Mouse (Mus musculus): ENCODE data around the gene Ppara. TPM values are rescaled to one million over a fixed set of nuclear protein-coding genes. Genes with fewer than 3 reads are reported as not detected.

Gene Ppara
- polyA plus RNA-seq, 1 experiment from 2014 or later, result 0.45 TPM

DNA sequence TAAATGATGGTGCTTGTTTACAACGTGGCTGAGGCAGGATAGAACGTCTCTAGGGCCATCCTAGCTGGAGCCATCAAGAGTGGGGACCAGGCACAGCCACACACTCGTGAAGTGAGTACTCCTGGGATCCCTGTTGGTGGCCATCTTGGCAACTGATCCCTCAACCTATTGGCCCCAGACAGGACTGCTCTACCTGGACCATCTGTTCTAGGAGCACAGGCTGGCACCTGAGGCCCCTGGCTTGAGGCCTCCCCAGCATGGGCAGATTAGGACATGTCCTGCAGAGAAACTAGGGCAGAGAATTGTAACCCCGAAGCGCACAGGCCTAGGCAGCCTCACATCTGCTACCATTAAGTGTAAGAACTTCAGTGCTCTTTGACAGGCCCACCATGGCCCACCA, 35.3 kb upstream of the Ppara start:
- Histone ChIP-seq H3K4me1 (peaks cover 24% of the 10 kb centered on the region), H3K27me3 (ENCODE audit: low read depth, poor library complexity, severe bottlenecking) (peaks cover 12% of the 10 kb centered on the region; the same call in 1 of the 2 replicates), H3K36me3 (no peaks in the 10 kb centered on the region), H3K4me3 (no peak overlapping the region), H3K27ac (peak overlapping the region; percentile 67), H3K9me3 (replicated peaks) (no peaks in the 10 kb centered on the region)
- no peak for DNase-seq (ENCODE audit: low spot score)
- 87% methylated on average over 5 of the region's 5 CpGs for WGBS

DNA sequence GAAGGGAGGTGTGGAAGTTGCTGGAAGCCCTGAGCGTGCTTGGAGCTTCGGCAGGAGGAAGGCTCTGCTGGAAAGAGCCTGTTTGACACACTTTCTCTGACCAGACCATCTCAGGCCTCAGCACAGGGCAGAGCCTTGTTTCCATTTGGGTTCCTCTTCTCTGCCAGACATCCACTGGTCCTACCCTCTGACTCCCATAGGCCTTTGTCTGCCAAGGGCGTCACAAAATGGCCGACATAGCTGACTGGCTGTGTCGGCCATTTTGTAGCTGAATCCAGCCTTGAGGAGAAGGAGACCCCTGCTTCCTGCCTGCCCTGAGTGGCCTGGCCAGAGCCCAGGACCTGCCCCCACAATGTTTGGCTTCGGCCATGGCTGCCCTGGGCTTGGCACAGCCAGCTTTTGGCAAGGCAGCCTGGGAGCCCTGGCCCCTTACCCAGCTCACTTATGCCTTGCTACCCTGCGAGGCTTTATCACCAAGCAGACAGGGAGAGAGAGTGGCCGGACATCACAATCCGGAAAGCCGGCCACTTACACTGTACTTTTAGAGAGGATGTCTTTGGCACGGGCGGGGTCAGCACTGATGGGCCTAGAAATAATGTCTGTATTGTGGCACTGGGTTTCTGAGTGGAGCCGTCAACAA, 34.8 kb upstream of the Ppara start:
- Histone ChIP-seq H3K27ac (peak overlapping the region; percentile 67), H3K4me1 (peaks cover 24% of the 10 kb centered on the region), H3K4me3 (no peak overlapping the region), H3K9me3 (replicated peaks) (no peaks in the 10 kb centered on the region), H3K27me3 (ENCODE audit: low read depth, poor library complexity, severe bottlenecking) (peaks cover 12% of the 10 kb centered on the region; the same call in 1 of the 2 replicates), H3K36me3 (no peaks in the 10 kb centered on the region)
- no peak for DNase-seq (ENCODE audit: low spot score)
- WGBS, result 93% methylated on average over 13 of the region's 13 CpGs

DNA sequence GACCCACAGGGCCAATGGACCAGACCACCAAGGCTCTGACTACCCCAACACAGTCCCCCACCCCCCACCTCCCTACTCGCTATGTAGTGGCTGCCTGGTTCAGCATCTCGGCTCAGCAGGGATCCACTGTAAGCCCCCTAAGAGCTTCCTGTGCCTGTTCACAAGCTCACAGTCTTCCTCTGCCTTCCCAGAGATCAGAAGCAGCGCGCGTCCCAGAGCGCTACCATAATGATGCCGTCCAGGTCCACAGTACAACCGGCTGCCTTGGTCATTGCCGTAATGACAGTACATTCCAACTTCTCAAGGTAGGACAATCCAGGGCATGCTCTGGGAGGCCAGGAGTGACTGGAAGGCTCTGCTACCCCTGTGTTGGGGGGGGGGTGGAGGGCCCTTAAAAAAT, 34.1 kb upstream of the Ppara start:
- WGBS, result 79% methylated on average over 9 of the region's 9 CpGs
- no peak overlapping the region for H3K4me3 ChIP-seq
- H3K9me3 ChIP-seq (replicated peaks), result no peaks in the 10 kb centered on the region
- no peak overlapping the region; the same call in 1 of the 2 replicates for H3K27ac ChIP-seq
- peaks cover 24% of the 10 kb centered on the region for H3K4me1 ChIP-seq
- H3K27me3 ChIP-seq (ENCODE audit: low read depth, poor library complexity, severe bottlenecking), result peaks cover 12% of the 10 kb centered on the region; the same call in 1 of the 2 replicates
- DNase-seq (ENCODE audit: low spot score), result no peak
- H3K36me3 ChIP-seq, result no peaks in the 10 kb centered on the region

- WGBS, result 85% methylated on average over 10 of the region's 10 CpGs
- Histone ChIP-seq H3K27me3 (ENCODE audit: low read depth, poor library complexity, severe bottlenecking) (peaks cover 12% of the 10 kb centered on the region; the same call in 1 of the 2 replicates), H3K9me3 (replicated peaks) (no peaks in the 10 kb centered on the region), H3K27ac (no peak overlapping the region), H3K4me1 (peaks cover 30% of the 10 kb centered on the region), H3K36me3 (no peaks in the 10 kb centered on the region), H3K4me3 (no peak overlapping the region)
- no peak for DNase-seq (ENCODE audit: low spot score)
Observed at GRCm38 (mm10) chr15:85701128-85701930, 33.5 kb upstream of the Ppara start.

- Histone ChIP-seq H3K4me1 (peaks cover 30% of the 10 kb centered on the region), H3K9me3 (replicated peaks) (no peaks in the 10 kb centered on the region), H3K4me3 (no peak overlapping the region), H3K36me3 (no peaks in the 10 kb centered on the region), H3K27me3 (ENCODE audit: low read depth, poor library complexity, severe bottlenecking) (peaks cover 12% of the 10 kb centered on the region; the same call in 1 of the 2 replicates), H3K27ac (no peak overlapping the region)
- 85% methylated on average over 13 of the region's 13 CpGs for WGBS
- no peak for DNase-seq (ENCODE audit: low spot score)
Observed at GRCm38 (mm10) chr15:85702411-85702951, 32.3 kb upstream of the Ppara start.

DNA sequence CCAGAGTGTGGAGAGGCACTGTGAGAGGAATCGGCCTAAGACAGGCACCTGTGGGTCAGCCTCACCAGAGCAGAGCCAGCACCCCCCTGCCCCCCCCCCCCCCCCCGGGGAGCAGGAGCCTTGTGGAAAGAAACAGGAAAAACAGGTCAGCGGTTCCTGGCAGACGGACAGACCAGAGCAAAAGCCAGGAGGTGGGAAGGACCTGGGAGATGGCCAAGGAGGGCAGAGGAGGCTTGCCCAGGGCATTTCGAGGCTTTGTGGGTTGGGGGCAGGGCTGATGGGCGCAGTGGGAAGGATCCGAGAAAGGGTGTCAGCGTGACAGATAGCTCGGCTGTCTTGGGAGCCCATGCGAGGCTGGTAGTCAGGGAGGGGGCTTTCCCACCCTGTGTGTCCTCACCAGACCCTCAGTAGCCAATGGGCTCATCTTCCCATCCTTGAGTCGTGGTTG, 31.6 kb upstream of the Ppara start:
- Histone ChIP-seq H3K27me3 (ENCODE audit: low read depth, poor library complexity, severe bottlenecking) (peaks cover 12% of the 10 kb centered on the region; the same call in 1 of the 2 replicates), H3K27ac (no peak overlapping the region), H3K4me3 (no peak overlapping the region), H3K4me1 (peaks cover 30% of the 10 kb centered on the region), H3K9me3 (replicated peaks) (no peaks in the 10 kb centered on the region), H3K36me3 (no peaks in the 10 kb centered on the region)
- 62% methylated on average over 11 of the region's 11 CpGs for WGBS
- no peak for DNase-seq (ENCODE audit: low spot score)

DNA sequence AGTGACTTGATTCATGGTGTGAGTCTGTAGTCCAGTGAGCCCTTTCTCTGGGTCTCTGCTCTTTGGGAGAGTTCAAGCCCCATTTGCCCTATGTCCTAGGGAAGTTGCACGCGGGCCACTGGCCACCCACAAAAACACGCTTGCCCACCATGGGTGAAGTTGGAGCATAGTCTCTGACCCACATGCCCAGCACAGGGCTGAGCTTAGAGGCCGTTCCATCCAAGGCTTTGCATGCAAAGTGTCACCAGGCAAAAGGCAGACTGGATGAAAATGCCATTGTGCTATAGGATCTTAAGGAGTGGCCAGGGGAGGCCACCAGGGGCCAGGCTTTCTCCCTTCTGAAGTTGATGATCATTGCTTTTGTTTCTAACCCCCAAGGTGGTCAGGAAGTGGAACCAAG, 30.9 kb upstream of the Ppara start:
- no peak overlapping the region for H3K27ac ChIP-seq
- H3K9me3 ChIP-seq (replicated peaks), result no peaks in the 10 kb centered on the region
- no peak overlapping the region for H3K4me3 ChIP-seq
- H3K36me3 ChIP-seq, result no peaks in the 10 kb centered on the region
- H3K4me1 ChIP-seq, result peaks cover 30% of the 10 kb centered on the region
- WGBS, result 90% methylated on average over 4 of the region's 4 CpGs
- DNase-seq (ENCODE audit: low spot score), result no peak
- peaks cover 12% of the 10 kb centered on the region; the same call in 1 of the 2 replicates for H3K27me3 ChIP-seq (ENCODE audit: low read depth, poor library complexity, severe bottlenecking)

DNA sequence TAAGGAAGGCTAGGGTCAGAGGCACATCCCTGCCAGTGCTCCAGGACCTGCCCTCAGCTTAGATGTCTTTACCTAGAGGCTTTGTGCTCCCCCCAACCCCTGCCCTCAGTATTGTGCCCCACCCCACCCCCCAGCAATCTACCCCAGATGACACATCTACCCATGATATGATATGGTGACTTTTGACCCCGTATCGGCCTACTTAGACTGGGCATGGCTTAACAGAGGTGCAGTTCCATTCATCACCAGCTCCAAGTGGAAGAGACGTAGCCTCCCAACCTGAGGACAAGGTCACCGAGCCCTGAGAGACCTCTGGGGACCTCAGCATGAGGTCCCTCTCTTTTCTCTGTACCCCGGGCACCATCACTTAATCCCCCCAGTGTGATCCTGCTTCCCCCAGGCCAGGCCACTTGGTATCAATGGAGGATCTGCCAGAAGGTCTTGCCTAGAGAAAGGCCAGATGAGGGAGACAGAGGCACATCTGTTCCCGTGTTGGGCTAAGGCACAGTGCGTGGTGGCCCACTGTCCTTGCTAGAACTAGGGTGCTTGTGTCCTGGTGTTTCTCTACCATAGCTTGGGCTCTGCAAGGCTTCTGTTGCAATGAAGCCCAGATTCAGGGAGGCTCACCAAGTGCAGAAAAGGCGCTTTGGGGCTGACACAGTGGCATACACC, 30.3 kb upstream of the Ppara start:
- Histone ChIP-seq H3K9me3 (replicated peaks) (no peaks in the 10 kb centered on the region), H3K4me1 (peaks cover 33% of the 10 kb centered on the region), H3K36me3 (no peaks in the 10 kb centered on the region), H3K4me3 (no peak overlapping the region), H3K27me3 (ENCODE audit: low read depth, poor library complexity, severe bottlenecking) (peaks cover 12% of the 10 kb centered on the region; the same call in 1 of the 2 replicates), H3K27ac (no peak overlapping the region)
- no peak for DNase-seq (ENCODE audit: low spot score)
- WGBS, result 86% methylated on average over 8 of the region's 8 CpGs

- Histone ChIP-seq H3K9me3 (replicated peaks) (no peaks in the 10 kb centered on the region), H3K27ac (no peak overlapping the region), H3K4me1 (peaks cover 32% of the 10 kb centered on the region), H3K27me3 (ENCODE audit: low read depth, poor library complexity, severe bottlenecking) (peaks cover 12% of the 10 kb centered on the region; the same call in 1 of the 2 replicates), H3K36me3 (no peaks in the 10 kb centered on the region), H3K4me3 (no peak overlapping the region)
- 81% methylated on average over 9 of the region's 9 CpGs for WGBS
- no peak for DNase-seq (ENCODE audit: low spot score)
Observed at GRCm38 (mm10) chr15:85705013-85705528, 29.7 kb upstream of the Ppara start.

DNA sequence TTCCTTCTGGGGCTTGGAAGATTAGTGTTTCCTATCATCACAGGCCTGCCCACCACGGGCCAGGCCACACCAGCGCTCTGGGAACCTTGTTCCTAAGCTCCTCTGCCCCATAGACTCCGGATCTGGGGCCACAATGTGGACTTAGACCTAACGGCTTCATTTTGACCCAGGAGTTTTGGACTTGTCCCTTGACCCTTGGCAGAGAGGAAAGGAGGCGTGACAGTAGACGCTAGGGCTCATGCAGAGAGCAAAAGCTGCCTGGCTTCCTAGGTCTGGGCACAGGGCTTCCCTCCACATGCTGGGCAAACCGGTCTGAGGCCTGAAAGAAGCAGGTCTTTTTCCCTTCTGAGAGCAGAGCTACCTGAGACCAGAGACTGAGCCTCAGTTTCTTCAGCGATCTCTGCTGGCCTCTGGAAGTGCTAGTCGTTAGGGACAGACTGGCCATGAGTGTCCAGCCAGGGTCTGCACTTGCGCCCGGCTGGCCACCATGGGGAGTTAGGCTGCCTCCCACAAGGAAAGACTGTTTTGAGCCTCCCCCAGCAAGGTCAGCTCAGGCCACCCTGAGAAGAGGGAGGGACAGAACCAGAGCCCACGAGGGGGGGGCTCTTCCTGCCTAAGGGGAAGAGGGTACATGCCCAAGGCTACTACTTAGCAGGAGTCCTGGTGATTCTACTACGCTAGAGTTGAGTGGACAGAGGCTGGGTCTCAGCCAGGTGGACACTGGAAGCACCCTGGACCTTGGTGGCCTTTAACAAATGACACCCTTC, 29.0 kb upstream of the Ppara start:
- WGBS, result 76% methylated on average over 13 of the region's 13 CpGs
- H3K36me3 ChIP-seq, result no peaks in the 10 kb centered on the region
- H3K4me1 ChIP-seq, result peaks cover 25% of the 10 kb centered on the region
- H3K4me3 ChIP-seq, result no peak overlapping the region
- H3K27me3 ChIP-seq (ENCODE audit: low read depth, poor library complexity, severe bottlenecking), result peaks cover 8% of the 10 kb centered on the region; the same call in 1 of the 2 replicates
- no peak for DNase-seq (ENCODE audit: low spot score)
- H3K9me3 ChIP-seq (replicated peaks), result no peaks in the 10 kb centered on the region
- H3K27ac ChIP-seq, result no peak overlapping the region

- Histone ChIP-seq H3K36me3 (no peaks in the 10 kb centered on the region), H3K9me3 (replicated peaks) (no peaks in the 10 kb centered on the region), H3K4me1 (peaks cover 18% of the 10 kb centered on the region), H3K27ac (no peak overlapping the region), H3K27me3 (ENCODE audit: low read depth, poor library complexity, severe bottlenecking) (peaks cover 14% of the 10 kb centered on the region), H3K4me3 (no peak overlapping the region)
- no peak for DNase-seq (ENCODE audit: low spot score)
- WGBS, result 96% methylated on average over 8 of the region's 8 CpGs
Observed at GRCm38 (mm10) chr15:85706527-85706926, 28.3 kb upstream of the Ppara start.

DNA sequence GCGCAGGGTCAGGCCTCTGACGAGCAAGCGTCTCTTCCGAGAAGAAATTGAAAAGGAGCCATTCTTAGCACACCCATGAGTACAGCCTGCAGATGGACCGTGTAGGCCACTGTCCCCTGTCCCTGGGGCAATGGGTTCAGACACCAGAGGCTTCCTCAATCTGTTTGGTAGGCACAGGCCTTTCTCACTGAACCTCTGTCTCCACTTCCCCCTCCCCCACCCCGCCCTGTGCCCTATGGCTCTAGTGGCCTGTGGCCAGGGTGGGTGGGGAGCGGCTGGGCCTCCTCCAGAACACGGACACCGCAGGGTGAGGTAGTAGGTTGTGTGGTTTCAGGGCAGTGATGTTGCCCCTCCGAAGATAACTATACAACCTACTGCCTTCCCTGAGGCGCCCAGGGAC, 27.8 kb upstream of the Ppara start:
- WGBS, result 94% methylated on average over 11 of the region's 11 CpGs
- H3K27ac ChIP-seq, result no peak overlapping the region
- H3K27me3 ChIP-seq (ENCODE audit: low read depth, poor library complexity, severe bottlenecking), result peaks cover 19% of the 10 kb centered on the region
- H3K9me3 ChIP-seq (replicated peaks), result no peaks in the 10 kb centered on the region
- no peaks in the 10 kb centered on the region for H3K36me3 ChIP-seq
- no peak for DNase-seq (ENCODE audit: low spot score)
- peaks cover 18% of the 10 kb centered on the region for H3K4me1 ChIP-seq
- H3K4me3 ChIP-seq, result no peak overlapping the region
